Mouse (Mus musculus): Measurements from ENCODE around the gene Helt. TPM values are rescaled to one million over a fixed set of nuclear protein-coding genes. Genes with fewer than 3 reads are reported as not detected.

Gene Helt
- total RNA-seq (2021): under 1 TPM; 0.60 to 0.70 TPM

DNA sequence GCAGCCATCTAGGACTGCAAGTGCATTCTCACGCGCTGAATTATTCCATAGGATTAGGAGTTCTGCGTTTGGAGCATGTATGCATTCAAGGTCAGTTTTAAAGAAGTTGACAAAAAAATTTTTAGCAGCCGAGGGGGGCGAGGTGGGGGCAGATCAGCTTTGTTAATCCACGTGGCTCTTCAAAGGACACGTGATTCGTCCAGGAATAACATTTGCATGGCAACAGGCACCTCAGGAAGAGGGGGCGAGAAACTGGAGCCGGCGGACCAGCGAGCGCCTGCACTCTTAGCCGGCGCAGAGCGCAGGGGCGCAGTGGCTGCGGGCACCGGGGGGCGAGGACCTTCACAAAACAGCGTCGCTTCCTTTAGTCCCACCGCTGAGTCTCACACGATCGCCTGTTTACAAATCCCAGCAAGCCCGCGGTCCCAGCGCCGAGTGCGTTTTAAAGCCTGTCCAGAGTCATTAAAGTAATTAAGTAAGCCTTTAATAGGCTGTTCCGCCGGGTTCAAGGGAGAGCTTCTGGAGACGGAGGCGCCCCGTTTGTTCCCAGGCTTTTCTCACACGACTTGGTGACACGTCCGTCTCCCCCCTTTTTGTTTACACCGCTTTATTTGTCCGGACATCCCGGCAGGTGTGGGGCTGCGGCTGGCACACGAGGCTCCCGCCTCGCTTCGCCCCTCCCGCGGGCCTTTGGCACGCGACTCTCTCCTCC, at the start of gene Helt:
Helt (minus strand) TSS at position 491 of the 712 bp plus-strand sequence.
- intact Hi-C loops (cut with DNase I): no loop called here
- DNase-seq: no peak

DNA sequence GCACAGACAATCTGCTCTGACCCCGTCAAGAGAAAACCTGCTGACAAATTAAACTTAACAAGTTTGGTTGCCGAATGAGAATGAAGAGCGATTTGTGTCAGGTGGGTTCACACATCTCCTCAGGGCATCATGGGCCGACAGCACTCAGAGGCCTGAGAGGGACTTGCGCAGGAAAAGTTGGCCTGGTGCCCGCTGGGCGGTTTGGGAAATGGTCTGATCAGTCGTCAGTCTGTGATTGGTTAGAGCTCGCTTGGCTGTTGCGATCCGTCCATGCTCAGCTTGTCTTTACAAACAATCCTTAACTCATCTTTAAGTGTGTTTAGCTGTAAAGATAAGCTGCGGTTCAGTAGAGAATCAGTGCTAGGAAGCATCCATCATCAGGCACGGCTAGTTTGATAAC, 47.8 kb upstream of the Helt start:
- DNase-seq: peak; percentile 17
- intact Hi-C loops (cut with DNase I): no loop called here

DNA sequence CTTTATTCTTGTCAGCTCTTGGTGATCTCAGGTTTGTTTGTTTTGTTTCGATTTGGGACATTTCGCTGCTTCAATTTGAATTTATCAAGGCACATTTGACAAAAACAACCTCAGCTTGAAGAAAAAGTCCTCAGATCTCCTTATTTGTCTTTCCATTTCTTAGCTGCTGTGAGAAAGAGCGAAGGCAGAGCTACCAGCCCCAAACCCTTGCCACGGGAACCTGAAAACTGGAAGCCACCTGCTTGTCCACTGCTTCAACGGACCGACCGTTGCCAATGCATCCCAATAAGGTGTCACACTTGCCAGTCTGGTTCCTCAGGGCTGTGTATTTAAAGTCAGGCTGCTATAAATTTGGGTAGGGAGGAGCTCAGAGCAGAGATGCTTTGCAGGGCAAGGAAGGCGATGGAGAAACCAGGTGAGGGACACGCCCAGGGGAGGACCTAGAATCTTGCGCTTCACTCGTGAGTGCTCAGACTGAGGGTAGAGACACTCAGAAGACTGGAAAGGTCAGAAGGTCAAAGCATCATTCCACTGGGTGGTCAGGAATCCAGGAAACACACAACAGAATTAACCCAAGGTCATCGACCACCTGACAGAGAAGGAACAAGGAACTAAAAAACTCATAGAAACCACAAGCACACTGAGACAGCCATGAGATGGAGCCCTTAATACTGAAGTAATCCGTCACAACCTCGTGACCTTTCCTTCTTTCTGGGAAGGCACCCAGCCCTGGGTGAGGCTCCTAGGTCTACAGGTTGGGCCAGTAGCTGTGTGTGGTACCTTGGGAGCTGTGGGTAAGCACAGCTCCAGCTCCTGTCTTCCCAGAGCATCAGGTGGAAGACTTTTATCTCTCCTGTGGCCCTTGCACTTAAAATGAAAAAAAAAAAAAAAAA, 46.2 kb upstream of the Helt start:
- intact Hi-C loops (cut with DNase I): no loop called here
- DNase-seq: no peak

DNA sequence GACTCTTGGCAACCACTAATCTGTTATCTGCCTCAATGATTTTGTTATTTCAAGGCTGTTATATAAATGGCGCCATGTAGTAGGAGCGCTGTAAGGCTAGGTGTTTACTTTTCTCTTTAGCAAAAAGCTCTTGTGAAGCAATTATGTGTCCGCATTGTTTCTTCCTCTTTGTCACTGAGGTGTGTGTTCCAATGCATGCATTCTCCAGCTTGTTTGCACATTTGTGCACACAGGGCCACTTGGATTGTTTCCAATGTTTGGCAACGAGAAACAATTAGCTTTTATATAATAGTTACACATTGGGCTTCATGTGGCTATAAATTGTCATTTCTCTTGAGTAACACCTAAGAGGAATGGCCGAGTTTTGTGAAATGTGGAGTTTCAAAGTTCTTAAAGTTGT, 44.8 kb upstream of the Helt start:
- DNase-seq: no peak
- intact Hi-C loops (cut with DNase I): no loop called here

DNA sequence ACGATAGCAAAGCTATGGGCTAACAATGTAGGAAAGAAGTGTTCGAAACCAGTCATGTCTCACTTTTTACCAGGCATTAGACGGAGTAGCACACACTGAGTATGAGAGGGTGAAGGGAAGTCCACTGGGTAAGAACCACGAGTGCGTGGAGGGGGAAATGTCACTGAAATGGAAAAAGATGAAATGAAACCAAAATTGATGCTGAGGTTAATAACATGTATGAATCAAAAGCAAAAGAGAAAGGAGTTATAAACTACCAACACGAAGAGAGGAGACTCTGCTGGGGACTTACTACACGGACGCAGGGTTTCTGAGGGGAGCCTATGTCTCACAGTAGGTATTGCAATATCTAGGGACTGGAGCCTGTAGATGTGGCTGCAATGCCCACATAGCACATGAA, 41.9 kb upstream of the Helt start:
- intact Hi-C loops (cut with DNase I): no loop called here
- DNase-seq: no peak

DNA sequence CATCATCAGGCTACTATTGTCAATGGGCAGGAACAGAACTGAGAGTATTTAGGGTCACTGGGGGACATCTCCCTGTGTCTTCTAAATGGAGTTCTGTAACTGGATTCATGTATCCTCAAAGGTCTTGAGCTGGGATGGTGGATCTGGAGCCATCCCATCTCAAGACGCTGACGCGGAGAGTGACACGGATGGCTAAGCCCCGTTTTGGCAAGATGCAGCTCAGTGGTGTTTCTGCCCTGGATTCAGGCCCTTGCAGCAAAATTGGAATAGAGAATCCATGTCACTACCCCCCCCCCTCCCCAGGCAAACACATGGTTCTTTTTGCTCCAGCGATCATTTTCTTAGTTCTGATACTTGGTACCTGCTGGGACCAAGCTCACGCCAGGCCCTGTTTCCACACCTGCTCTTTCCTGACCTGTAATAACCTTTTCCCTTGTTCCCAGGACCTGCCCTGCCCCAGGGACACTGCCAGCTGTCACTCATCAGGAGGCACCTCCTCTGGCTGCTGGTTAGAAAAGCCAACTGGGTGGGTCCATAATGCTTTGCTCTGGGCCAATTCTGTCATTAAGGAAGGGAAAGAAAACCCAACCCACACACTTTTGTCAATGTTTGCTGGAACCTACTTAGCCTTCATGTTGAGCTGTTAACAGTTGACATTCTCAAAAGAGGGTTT, 38.1 kb upstream of the Helt start:
- intact Hi-C loops (cut with DNase I): no loop called here
- peak; percentile 17 for DNase-seq

DNA sequence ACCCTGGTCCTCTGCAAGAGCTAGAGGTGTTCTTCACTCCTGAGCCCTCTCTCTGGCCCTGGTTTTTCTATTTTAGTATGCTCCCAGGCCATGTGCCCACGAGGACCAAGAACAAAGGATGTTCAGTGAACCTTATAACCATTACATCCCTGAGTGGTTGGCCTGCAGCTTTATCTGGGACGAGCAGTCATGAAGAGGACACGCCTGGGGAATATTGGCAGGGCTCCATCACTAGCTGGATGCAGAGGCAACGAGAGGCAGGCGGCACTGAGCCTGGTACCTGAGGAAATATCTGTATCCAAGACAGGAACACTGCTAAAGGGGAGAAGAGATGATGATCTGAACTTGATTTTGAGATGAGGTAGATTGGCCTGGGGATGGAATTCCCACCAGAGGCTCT, 37.3 kb upstream of the Helt start:
- DNase-seq: peak; percentile 19
- intact Hi-C loops (cut with DNase I): no loop called here

DNA sequence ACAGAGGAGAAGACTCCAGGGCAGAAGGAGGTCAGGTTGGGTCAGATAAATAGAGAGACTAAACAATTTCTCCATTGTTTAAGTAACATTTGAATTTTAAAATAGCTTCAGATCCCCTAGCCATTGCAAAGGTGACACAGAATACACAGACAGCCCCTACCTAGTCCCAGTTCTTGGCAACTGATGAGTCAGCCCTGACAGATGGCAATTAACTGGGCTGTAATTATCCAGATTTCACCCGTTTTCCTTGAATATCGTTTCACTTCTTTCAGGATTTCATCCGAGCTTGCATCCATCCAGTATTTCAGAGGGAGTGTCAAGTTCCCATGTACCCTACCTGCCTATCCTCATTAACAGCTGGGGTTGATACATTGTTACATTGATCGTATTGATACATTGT, 34.9 kb upstream of the Helt start:
- DNase-seq: no peak
- intact Hi-C loops (cut with DNase I): no loop called here

DNA sequence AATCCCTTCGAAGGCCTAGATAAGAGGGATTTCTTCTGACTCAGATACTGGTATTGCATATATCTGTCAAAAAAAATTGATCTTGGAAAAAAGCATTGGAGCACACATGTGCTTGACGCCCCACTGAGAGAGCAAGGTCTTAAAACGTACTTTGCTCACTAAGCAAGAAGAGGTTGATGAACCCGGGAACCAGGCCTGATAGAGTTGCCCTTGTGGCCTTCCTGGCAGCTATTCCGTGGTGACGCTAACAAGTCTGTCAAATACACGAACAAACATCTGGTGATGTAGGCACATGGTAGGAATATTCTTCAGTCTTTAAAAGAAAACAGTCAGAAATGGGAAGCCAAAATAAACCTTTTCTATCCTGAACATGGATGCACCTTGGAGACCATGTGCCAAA, 32.8 kb upstream of the Helt start:
- DNase-seq: no peak
- intact Hi-C loops (cut with DNase I): no loop called here

DNA sequence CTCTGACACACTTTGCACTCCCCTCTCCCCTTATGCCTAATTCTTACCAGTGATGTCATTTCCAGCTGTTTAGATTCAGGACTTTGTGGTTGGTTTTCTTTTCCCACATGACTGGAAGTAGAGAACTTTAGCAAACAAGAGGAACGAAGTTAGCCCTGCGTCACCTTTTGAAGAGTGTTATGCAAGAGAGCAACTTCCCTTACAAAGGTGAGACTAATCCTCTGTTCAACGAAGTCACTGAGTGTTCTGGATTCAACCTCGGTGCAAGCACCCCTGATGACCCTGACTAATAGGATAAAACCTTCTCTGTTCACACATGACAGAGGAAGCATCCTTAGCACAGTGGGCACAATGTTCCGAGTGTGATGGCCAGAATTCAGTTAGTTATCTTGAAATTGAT, 32.2 kb upstream of the Helt start:
- no peak for DNase-seq
- intact Hi-C loops (cut with DNase I): no loop called here

DNA sequence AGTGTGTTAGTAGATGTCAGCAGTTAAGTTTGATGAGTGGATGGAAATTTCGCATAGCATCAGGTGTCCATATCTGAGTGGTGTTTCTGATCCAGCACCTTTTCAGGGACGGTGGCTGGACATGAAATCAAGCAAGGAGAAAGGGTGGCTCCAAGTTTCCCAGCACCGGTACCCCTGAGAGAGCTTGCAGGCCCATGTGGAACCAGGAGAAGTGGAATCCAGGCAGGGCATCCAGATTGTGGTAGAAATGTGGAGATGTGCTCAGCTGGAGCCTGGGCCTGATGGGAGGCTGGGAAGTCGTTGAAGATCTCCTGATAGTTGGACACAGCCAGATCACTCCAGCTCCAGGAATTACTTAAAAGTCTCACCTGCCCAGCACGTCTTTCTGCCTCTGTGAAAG, 30.2 kb upstream of the Helt start:
- intact Hi-C loops (cut with DNase I): no loop called here
- no peak for DNase-seq

DNA sequence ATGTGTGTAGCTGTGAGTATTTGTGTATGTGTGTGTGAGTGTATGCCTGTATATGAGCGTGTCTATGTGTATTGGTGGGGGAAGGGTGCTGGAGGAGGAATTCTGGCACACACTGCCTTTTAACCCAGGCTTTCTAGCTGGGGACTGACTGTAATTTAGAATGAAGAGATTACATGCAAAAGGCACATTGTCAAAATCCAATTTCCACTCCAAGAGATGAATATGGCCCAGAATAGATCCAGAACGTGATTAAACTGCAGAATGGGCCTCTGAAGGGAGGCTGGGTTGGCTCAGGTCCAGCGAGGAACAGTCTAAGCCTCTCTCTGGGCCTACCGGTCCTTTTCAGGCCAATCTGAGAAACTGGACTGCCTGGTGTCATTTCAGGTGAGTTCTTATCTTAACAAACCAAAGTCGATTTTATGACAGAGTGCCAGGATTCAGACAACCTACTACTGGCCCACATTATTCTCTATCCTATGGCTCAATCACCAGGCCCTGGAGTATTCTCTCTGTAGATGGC, 29.3 kb upstream of the Helt start:
- intact Hi-C loops (cut with DNase I): no loop called here
- peak; percentile 45 for DNase-seq

DNA sequence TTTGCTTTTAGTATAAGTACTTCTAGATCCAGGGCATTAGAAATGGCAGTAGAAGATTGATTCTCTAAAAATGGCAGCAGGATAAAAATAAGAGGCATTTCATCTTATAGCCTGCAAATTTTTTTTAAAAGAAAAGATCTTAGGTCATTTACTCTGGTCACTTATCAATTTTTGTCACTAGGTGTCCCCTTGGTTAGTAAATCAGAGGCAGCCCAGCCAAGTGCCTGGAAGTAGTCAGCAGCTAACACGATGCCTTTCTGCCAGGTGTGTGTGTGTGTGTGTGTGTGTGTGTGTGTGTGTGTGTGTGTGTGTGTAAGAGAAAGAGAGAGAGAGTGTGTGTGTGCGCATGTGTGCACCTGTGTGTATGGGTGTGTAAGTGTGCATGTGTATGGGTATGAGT, 28.4 kb upstream of the Helt start:
- intact Hi-C loops (cut with DNase I): no loop called here
- no peak for DNase-seq

DNA sequence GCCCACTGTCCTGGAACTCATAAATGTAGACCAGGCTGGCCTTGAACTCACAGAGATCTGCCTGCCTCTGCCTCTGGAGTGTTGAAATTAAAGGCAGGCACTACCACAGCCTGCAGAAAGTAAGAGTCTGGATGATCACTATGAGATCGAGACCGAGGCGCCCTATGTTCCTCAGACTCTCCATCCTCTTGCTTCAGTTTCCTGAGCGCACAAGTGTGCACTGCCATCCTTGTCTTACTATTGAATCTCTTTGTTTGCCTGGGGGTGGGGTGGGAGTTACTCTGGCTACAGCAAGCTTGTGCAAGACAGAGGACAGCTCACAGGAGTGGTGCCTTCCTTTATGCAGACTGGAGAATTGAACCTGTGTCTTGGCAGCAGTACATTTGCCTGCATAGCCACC, 27.9 kb upstream of the Helt start:
- intact Hi-C loops (cut with DNase I): no loop called here
- no peak for DNase-seq

DNA sequence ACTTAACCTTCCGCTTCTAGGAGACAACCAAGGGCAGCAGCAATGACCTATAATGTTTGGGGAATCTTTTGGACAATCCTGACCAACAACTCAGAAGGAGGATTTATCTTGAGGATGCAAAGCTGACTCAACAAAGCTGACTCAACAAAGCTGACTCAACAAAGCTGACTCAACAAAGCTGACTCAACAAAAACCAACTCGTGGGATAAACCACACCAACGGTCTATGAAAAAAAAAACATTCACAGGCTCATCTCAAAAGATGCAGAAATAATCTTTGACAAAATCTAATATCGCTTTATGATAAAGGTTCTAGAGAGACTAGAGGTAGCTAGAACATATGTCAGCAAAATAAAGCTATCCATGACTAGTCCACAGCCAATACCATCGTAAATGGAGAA, 24.3 kb upstream of the Helt start:
- intact Hi-C loops (cut with DNase I): loop anchor here (10.0 kb wide), 1 partner anchor 156 kb away; the partner anchor contains the start of gene Acsl1
- no peak for DNase-seq

DNA sequence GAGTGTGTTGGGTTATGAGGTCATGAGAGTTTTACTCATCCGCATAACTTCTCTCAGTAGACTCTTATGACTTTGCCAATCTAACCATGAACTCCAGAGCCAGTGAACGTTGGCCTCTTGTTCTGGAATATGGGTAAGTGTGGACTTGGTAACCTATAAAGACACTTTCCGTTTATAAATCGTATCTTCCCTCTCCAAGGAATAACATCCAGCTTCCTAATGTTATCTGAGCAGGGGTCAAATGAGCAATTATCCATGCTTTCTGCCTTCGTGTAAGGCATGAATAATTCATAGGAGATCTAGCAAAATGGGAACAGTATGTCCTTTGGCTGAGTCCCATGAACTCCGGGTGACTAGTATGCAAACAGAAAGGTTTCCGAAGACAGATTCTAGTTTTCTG, 22.7 kb upstream of the Helt start:
- intact Hi-C loops (cut with DNase I): loop anchor here (10.0 kb wide), 1 partner anchor 158 kb away; the partner anchor contains the start of gene Acsl1
- DNase-seq: no peak

DNA sequence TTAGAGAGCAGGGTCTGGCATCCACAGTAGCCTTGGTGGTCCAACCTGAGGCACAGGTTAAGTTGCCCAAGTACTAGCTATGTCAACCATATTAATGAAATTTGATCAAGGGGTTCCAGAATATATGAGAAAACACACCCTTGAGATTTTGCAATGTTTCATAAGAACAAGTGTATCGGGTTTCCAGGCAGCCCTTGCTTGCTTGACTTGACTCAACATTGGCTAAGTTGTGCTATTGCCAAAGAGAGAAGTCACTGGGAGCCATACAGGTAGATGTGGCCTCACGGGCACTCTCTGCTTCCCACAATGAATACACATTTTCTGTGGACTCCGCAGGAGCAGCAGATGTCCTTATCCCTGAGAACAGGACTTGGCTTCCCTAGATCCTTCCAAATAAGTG, 19.3 kb upstream of the Helt start:
- no peak for DNase-seq
- intact Hi-C loops (cut with DNase I): loop anchor here (10.0 kb wide), 1 partner anchor 161 kb away; the partner anchor contains the start of gene Acsl1

DNA sequence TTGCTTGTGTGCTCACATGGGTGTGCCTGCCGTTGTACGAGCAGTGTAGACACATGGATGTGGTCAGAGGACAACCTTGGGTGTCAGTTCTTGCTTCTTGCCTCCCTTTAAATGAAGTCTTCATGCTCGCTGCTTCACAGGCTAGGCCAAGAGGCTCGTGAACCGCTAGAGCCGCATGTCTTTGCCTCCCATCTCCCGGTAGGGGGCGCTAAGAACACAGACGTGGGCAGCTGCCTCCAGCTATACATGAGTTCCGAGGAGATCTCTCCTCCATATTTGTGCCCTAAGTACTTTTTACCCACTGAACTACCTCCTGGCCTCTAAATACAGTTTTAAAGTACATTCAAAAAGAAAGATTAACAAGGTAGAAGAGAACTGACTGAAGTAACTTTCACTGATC, 16.7 kb upstream of the Helt start:
- intact Hi-C loops (cut with DNase I): loop anchor here (2.0 to 10.0 kb wide), 2 partner anchors 164 to 236 kb away; partner anchors contain the start of gene Acsl1
- peak; percentile 87 for DNase-seq

DNA sequence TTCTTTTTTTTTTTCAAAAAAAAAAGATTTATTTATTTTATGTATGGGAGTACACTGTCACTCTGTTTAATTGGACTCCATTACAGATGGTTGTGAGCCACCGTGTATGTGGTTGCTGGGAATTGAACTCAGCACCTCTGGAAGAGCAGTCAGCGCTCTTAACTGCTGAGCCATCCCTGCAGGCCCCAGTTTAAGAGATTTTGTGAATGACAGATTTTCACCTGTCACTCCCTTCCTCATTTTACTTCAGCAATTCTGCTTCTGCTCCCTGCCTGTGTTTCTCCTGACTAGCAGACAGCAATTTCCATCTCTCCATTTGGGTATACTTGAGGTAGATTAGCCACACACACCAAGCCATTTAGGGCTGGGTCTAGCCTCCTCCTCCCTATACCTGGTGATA, 13.7 kb upstream of the Helt start:
- intact Hi-C loops (cut with DNase I): no loop called here
- no peak for DNase-seq

DNA sequence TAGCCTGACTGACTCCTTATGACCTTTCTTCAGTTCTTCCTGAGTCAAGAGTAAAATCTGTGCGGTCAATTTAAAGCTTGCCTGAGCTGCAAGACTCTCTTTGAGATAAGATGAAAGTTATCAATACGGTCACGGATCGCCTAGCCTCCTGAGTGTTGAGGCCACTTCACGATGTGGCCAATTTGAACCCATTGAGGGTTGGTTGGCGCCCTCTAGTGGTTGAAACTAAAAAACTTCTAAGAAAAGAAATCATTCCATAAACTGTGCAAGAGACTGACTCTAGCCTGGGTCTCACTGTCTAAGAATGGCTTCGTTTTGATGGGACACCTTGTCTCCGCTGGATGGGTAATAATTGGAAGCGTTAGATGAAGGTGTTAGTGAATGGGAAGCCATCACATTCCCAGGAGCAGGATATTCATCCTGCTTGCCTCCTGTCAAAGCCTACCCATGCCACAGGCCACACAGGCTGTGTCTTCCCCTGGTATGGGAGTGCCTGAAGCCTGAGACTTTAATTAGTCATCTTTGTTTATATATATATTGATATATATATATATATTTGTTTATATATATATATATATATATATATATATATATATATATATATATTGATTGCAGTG, 11.4 kb upstream of the Helt start:
- intact Hi-C loops (cut with DNase I): no loop called here
- DNase-seq: peak; percentile 34

DNA sequence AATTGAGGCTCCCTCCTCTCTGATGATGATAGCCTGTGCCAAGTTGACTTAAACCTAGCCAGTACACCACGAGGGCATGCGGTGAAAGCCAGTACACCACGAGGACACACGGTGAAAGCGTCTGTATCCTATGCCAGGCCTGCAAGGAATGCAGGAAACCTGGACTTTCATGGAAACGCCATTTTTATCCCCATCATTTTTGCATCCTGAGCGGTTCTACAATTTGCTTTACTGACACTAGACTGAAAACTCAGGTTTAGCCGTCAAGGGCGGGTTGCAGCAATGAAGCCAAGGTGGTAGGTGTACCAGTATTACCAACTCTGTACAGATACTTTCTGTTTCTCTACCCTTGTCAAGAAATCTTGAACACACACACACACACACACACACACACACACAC, 7.7 kb upstream of the Helt start:
- intact Hi-C loops (cut with DNase I): loop anchor here (5.0 kb wide), 1 partner anchor 60 kb away; no protein-coding TSS in a partner anchor
- DNase-seq: no peak

Data from left cerebral cortex, postnatal 4 days (tissue).